Mouse (Mus musculus) hematopoietic stem cell, adult 5-6 weeks (primary cell): Measurements from ENCODE around the gene Gli3. TPM values are rescaled to one million over a fixed set of nuclear protein-coding genes. Genes with fewer than 3 reads are reported as not detected.

ENCODE experiments used
- ATAC-seq, 2 experiments: fragments of 125-278 bp in 1 of 2; replicated peaks in 1 of 2; 2 replicates each; pipeline ENCODE4 v1.8.0; 2016 to 2017; ENCODE audit warnings: inconsistent platforms in 2 of 2, mild to moderate bottlenecking in 2 of 2, moderate number of reproducible peaks in 2 of 2, low read depth in 1 of 2, moderate TSS enrichment in 1 of 2; ENCODE audit not compliant: low FRiP score in 2 of 2, poor library complexity in 2 of 2, severe bottlenecking in 2 of 2, insufficient read depth in 1 of 2, low TSS enrichment in 1 of 2
- total RNA-seq: library from RNA; stranded (forward); fragments of 172-1452, 232-1000 nt; gene quantifications from 2 replicates; pipeline ENCODE4 v1.2.3, GENCODE M21; 2017

The Gli3 gene
- total RNA-seq, 1 experiment from 2014 or later: 0.05 TPM

- no peak; a peak in 1 of 4 replicates for ATAC-seq
These were observed 258.4 kb downstream of the Gli3 start for GRCm38 (mm10) chr13:15721446-15721845.

DNA sequence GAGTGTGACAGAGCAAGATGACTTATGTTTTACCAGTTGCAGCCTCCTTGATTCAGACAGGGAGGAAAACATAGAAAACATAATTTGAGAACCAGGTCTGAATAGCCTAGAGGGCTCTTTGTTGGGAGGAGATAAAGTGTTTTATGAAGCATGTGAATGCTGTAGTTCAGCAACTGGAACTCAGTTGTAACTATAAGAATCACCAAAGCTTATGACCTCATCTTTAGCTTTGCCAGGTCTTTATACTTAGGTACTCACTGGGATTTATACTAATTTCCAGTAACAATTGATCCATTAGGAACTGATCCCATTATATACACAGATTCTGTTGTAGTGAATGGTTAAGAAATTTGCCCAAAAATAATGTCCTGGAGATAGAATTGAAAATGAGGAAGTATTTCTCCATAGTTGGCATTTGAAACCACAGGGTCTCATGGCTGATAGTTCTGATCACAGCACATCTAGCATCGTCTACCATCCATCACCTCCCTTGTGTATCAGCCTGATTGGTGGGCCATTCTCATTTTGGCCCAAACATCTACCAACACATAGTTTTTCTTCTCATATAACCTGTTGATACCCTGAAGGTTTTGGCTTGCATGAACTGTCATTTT lies 259.8 kb downstream of the Gli3 start:
- no peak; a peak in 1 of 4 replicates for ATAC-seq

DNA sequence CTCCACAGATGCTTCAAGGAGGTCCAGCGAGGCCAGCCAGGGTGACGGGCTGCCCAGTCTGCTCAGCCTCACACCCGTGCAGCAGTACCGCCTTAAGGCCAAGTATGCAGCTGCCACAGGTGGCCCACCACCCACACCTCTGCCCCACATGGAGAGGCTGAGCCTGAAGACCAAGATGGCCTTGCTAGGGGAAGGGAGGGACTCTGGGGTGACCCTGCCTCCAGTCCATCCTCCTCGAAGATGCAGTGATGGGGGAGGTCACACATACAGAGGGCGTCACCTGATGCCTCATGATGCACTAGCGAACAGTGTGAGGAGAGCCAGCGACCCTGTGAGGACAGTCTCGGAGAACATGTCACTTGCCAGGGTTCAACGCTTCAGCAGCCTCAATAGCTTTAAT lies 261.7 kb downstream of the Gli3 start:
- ATAC-seq: no peak

DNA sequence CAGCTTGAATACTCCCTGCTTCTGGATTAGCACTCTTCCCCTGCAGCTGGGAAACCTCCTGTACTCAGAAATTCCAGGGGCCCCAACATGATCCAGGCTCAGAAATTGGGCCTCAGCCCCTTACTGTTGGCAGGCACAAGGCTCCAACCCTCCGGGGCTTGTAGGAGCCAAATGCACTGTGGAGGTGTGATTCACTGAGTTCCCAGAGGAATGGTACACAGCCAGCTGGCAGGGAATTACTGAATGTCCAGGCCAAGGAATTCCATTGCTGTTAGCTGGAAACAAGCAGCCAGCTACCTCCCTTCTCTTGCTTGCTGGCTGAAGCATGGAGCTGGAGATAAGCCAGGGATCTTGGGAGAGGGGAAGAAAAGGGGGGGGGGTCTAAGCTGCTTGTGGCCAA lies 278.7 kb downstream of the Gli3 start:
- ATAC-seq: no peak

DNA sequence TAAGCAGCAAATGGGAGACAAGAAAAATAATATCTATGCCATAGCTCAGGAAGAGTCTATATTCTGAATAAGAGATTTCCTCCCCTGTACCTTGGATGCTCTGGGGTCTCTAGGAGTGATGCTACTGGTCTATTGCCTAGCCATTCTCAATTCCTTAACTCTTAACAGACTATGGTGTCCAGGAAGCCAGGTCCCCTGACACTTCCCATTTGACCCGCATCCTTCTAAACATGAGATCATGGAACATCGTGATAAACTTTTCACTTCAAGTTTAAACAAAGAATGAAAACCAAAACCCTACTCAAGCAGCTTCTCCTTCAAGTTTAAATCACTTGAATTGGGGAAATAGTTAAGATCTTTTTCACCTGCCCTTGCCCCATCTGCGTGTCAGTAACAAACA lies 279.3 kb downstream of the Gli3 start:
- no peak for ATAC-seq

GRCm38 (mm10) chr13:15742777-15743176 lies 279.7 kb downstream of the Gli3 start:
- no peak for ATAC-seq

DNA sequence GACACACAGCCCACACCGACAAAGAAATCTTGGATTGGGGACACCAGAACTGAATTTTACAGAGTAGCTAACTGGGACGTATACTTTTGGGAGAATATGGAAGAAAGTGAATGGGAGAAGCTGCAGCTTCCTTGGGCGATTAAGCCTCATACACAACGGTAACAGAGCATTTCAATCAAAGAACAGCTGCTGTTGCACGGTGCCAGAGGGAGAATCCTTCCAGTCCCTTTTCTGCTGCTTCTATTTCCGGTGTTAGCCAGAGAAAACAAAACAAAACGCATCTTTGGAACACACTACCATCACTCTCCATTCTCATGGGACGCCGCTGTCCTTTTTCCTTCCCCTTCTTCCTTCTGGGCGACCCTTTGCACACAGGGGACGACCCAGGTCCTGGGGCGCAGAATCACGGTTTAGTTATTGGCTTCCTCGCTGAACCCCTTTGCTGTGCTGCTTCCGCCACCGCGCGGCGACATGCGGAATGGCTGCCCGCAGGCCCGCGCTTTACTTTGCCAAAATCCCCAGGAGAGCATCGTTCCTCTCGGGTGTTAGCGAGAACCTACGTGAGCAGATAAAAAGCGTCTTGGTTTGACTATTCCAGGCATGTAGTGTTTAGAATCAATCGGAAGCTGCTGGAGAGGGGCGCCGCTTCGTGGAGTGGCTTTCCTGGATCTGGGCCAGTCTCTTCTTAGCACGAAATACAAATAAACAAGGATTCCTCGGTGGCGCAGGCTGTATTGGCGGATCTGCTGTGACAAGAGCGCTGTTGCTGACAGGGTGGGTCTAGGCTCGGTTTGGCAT lies 296.0 kb downstream of the Gli3 start:
- peak; percentile 90 to 92 for ATAC-seq

- peak; percentile 34 to 42; a peak in 3 of 4 replicates for ATAC-seq
These were observed 296.8 kb downstream of the Gli3 start for GRCm38 (mm10) chr13:15759633-15760441.

DNA sequence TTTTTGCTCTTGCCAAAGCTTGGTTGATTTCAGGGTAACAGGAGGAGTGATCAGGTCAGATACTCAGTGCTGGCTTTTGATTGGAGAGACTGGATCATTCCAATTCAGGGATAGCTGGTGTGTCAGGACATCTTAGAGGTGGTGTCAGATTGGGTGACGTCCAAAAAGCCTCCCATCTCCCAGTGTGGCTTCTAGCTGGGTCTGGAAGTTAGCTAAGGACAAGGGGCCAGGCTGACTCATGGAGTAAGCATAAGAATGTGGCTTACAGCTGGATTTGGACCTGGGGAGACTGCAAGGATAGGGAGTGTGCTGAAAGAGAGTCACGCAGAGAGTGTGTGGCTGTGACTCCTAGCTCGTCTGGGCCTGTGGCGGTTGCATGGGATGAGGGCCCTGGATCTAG lies 299.3 kb downstream of the Gli3 start:
- no peak for ATAC-seq

DNA sequence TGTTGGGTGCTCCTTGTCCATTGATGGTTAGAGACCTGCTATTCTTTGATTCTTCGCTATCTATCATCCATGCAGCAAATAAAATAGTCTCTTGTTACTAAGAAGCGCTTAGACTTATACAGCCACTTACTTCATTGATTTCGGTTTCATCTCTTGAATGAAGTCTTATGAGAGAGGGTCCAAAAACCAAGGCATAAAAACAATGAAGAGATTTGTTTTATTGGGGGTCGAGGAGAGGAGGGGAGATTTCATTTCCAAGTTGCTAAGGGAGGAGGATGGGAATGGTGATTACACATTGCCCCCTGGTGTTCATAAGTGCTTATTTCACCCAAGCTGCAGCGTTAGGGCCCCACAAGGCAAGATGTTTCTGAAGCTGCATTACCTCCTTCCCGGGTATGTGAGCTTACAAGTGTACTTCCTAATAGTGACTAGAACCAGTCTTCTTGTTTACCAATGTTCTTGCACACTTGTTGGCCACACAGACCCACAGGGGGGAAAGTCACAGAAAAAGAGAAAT lies 299.9 kb downstream of the Gli3 start:
- peak; percentile 36 to 58; a peak in 1 of 4 replicates for ATAC-seq

DNA sequence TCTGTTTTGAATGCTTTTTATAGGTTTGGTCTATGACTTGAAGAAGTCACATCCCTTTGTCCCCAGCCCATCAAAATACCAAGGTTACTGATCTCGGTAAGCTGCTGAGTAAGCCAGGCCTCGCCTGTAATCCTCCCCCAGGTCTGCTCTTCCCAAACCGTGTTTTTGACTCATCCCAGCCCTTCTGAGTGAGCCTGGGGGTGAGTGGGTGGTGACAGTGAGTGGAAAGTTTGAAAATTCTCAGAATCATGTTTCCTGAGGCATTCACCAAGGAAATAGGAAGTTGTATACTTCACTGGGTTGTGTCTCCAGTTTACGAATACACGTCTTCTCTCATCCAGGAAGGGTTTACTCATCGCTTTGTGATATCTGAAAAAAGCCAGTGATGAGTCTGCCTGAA lies 314.6 kb downstream of the Gli3 start:
- no peak for ATAC-seq
